Mouse (Mus musculus) splenic B cell, adult 2 months (primary cell): ENCODE results near the gene Slc26a9.
A peak's percentile ranks its signal among the peaks of the same experiment; 100 is the strongest.

Experiments used
- DNase-seq: peaks from one replicate; pipeline ENCODE4 v3.0.0-alpha.2; 2011; ENCODE audit warnings: low read depth, low spot score
- H3K27me3 ChIP-seq: 2 replicates; pipeline ENCODE4 v1.6.1; 2012; ENCODE audit warnings: mild to moderate bottlenecking, low read length, moderate library complexity, mixed read lengths; ENCODE audit not compliant: control insufficient read depth, poor library complexity, insufficient read depth, severe bottlenecking
- H3K36me3 ChIP-seq: 2 replicates; pipeline ENCODE4 v1.6.1; 2012; ENCODE audit warnings: mild to moderate bottlenecking, low read length, moderate library complexity, mixed read lengths; ENCODE audit not compliant: control insufficient read depth, poor library complexity, insufficient read depth, severe bottlenecking

Gene Slc26a9

GRCm38 (mm10) chr1:131743868-131744464, at the start of gene Slc26a9:
Gene Slc26a9, plus strand, starts transcription at chr1:131744022.
- no peak for DNase-seq
- no peaks in the 10 kb centered on the region; the same call in 1 of the 2 replicates for H3K27me3 ChIP-seq
- H3K36me3 ChIP-seq: no peaks in the 10 kb centered on the region

GRCm38 (mm10) chr1:131695308-131695707, 48.5 kb upstream of the Slc26a9 start:
- no peak for DNase-seq
- Histone ChIP-seq H3K36me3 (no peaks in the 10 kb centered on the region), H3K27me3 (no peaks in the 10 kb centered on the region)

- DNase-seq: no peak
- no peaks in the 10 kb centered on the region for H3K27me3 ChIP-seq
- no peaks in the 10 kb centered on the region for H3K36me3 ChIP-seq
Measured at GRCm38 (mm10) chr1:131696325-131696724, 47.5 kb upstream of the Slc26a9 start.

GRCm38 (mm10) chr1:131698770-131699169, 45.1 kb upstream of the Slc26a9 start:
- DNase-seq: no peak
- H3K36me3 ChIP-seq: no peaks in the 10 kb centered on the region
- no peaks in the 10 kb centered on the region for H3K27me3 ChIP-seq

GRCm38 (mm10) chr1:131699642-131700041, 44.2 kb upstream of the Slc26a9 start:
- Histone ChIP-seq H3K36me3 (no peaks in the 10 kb centered on the region), H3K27me3 (no peaks in the 10 kb centered on the region)
- no peak for DNase-seq

- H3K27me3 ChIP-seq: no peaks in the 10 kb centered on the region
- no peaks in the 10 kb centered on the region for H3K36me3 ChIP-seq
- peak; percentile 72 for DNase-seq
Measured at GRCm38 (mm10) chr1:131700447-131700846, 43.4 kb upstream of the Slc26a9 start.

- Histone ChIP-seq H3K36me3 (no peaks in the 10 kb centered on the region), H3K27me3 (no peaks in the 10 kb centered on the region)
- DNase-seq: no peak
Measured at GRCm38 (mm10) chr1:131701391-131701790, 42.4 kb upstream of the Slc26a9 start.

- DNase-seq: peak; percentile 72
- Histone ChIP-seq H3K36me3 (no peaks in the 10 kb centered on the region), H3K27me3 (no peaks in the 10 kb centered on the region)
Measured at GRCm38 (mm10) chr1:131702094-131702766, 41.6 kb upstream of the Slc26a9 start.

- DNase-seq: peak; percentile 34
Measured at GRCm38 (mm10) chr1:131703482-131703881, 40.3 kb upstream of the Slc26a9 start.

GRCm38 (mm10) chr1:131708338-131708737, 35.5 kb upstream of the Slc26a9 start:
- Histone ChIP-seq H3K27me3 (no peaks in the 10 kb centered on the region), H3K36me3 (no peaks in the 10 kb centered on the region)
- peak; percentile 78 for DNase-seq

More at GRCm38 (mm10) chr1:131703482-131703881, 40.3 kb upstream of the Slc26a9 start:
- H3K27me3 ChIP-seq: no peaks in the 10 kb centered on the region
- H3K36me3 ChIP-seq: no peaks in the 10 kb centered on the region

- H3K27me3 ChIP-seq: no peaks in the 10 kb centered on the region
- DNase-seq: no peak
Measured at GRCm38 (mm10) chr1:131711518-131711917, 32.3 kb upstream of the Slc26a9 start.

GRCm38 (mm10) chr1:131712386-131712785, 31.4 kb upstream of the Slc26a9 start:
- DNase-seq: peak; percentile 80

More at GRCm38 (mm10) chr1:131711518-131711917, 32.3 kb upstream of the Slc26a9 start:
- no peaks in the 10 kb centered on the region for H3K36me3 ChIP-seq

GRCm38 (mm10) chr1:131714388-131715337, 29.2 kb upstream of the Slc26a9 start:
- Histone ChIP-seq H3K27me3 (no peaks in the 10 kb centered on the region), H3K36me3 (no peaks in the 10 kb centered on the region)
- no peak for DNase-seq

More at GRCm38 (mm10) chr1:131712386-131712785, 31.4 kb upstream of the Slc26a9 start:
- Histone ChIP-seq H3K36me3 (no peaks in the 10 kb centered on the region), H3K27me3 (no peaks in the 10 kb centered on the region)

GRCm38 (mm10) chr1:131718952-131719694, 24.7 kb upstream of the Slc26a9 start:
- Histone ChIP-seq H3K27me3 (no peaks in the 10 kb centered on the region), H3K36me3 (no peaks in the 10 kb centered on the region)
- DNase-seq: no peak
